Mouse (Mus musculus) CH12.LX (cell line): ENCODE measurements around the gene Slc30a6. TPM values are rescaled to one million over a fixed set of nuclear protein-coding genes. Genes with fewer than 3 reads are reported as not detected.

Experiments
- DNase-seq: peaks from one replicate; pipeline ENCODE4 v3.0.0-alpha.2; 2013; ENCODE audit errors: extremely low read depth
- H3K27ac ChIP-seq: 2 replicates; pipeline ENCODE4 v1.5.1; 2012; ENCODE audit warnings: low read depth, mild to moderate bottlenecking, control low read depth, moderate library complexity; ENCODE audit not compliant: insufficient read depth
- H3K27me3 ChIP-seq: replicated peaks from 2 replicates; pipeline ENCODE3; 2012; ENCODE audit warnings: inconsistent platforms
- H3K36me3 ChIP-seq, 2 experiments: replicated peaks in 1 of 2; 2 replicates each; pipeline versions ENCODE3 to v1.6.1; 2012; ENCODE audit warnings: inconsistent platforms in 1 of 2, low read length in 1 of 2, mild to moderate bottlenecking in 1 of 2, mixed read lengths in 1 of 2, moderate library complexity in 1 of 2; ENCODE audit not compliant: control insufficient read depth in 1 of 2, insufficient read depth in 1 of 2
- H3K4me1 ChIP-seq, 2 experiments: 2 replicates each; pipeline ENCODE4 v1.6.1; 2012; ENCODE audit warnings: inconsistent platforms in 1 of 2, moderate library complexity in 1 of 2; ENCODE audit not compliant: insufficient read depth in 2 of 2, control insufficient read depth in 1 of 2
- H3K4me2 ChIP-seq: 2 replicates; pipeline ENCODE4 v1.6.1; 2012; ENCODE audit warnings: low read depth, mild to moderate bottlenecking, control low read depth; ENCODE audit not compliant: poor library complexity, insufficient read depth, severe bottlenecking
- H3K4me3 ChIP-seq, 3 experiments: fragments of 150-350 bp in 1 of 3; sonication (generic) in 1 of 3; replicated peaks in 1 of 3; 2 replicates each; pipeline versions ENCODE3 to v1.5.1; 2011 to 2012; ENCODE audit warnings: low read depth in 2 of 3, low read length in 2 of 3, mild to moderate bottlenecking in 2 of 3, moderate library complexity in 2 of 3, control low read depth in 1 of 3, improper control_type of control experiment in 1 of 3, inconsistent platforms in 1 of 3, mixed read lengths in 1 of 3; ENCODE audit not compliant: poor library complexity in 1 of 3
- H3K79me2 ChIP-seq: replicated peaks from 2 replicates; pipeline ENCODE4 v1.6.1; 2012; ENCODE audit warnings: mild to moderate bottlenecking, moderate library complexity; ENCODE audit not compliant: control insufficient read depth, poor library complexity, insufficient read depth, severe bottlenecking; ENCODE audit errors: extremely low read depth
- H3K9ac ChIP-seq: 2 replicates; pipeline ENCODE4 v1.6.1; 2012; ENCODE audit warnings: low read depth, mild to moderate bottlenecking, control low read depth, moderate library complexity; ENCODE audit not compliant: insufficient read depth
- H3K9me3 ChIP-seq: replicated peaks from 2 replicates; pipeline ENCODE3; 2012; ENCODE audit warnings: low read length, inconsistent platforms, mixed read lengths
- CHD1 ChIP-seq: IDR thresholded peaks from 2 replicates; pipeline ENCODE4 v1.6.1; 2012; ENCODE audit warnings: low read depth, low read length, improper control_type of control experiment, inconsistent platforms
- CHD2 ChIP-seq: IDR thresholded peaks from 2 replicates; pipeline ENCODE4 v1.6.1; 2011; ENCODE audit warnings: low read length, improper control_type of control experiment
- CTCF ChIP-seq, 2 experiments: IDR thresholded peaks in 1 of 2; conservative IDR thresholded peaks in 1 of 2; 2 replicates each; pipeline ENCODE4 v1.5.1; 2011 to 2012; ENCODE audit warnings: low read depth in 2 of 2, low read length in 2 of 2, improper control_type of control experiment in 1 of 2, inconsistent platforms in 1 of 2, mild to moderate bottlenecking in 1 of 2, moderate library complexity in 1 of 2
- ELF1 ChIP-seq: IDR thresholded peaks from 2 replicates; pipeline ENCODE4 v1.6.1; 2014; ENCODE audit warnings: low read depth, mild to moderate bottlenecking, inconsistent platforms, low read length, improper control_type of control experiment
- EP300 ChIP-seq: IDR thresholded peaks from 2 replicates; pipeline ENCODE4 v1.6.1; 2011; ENCODE audit warnings: low read length, improper control_type of control experiment
- ETS1 ChIP-seq: conservative IDR thresholded peaks from 2 replicates; pipeline ENCODE4 v1.6.1; 2012; ENCODE audit warnings: low read depth, mild to moderate bottlenecking, inconsistent platforms, low read length, improper control_type of control experiment, moderate library complexity
- IRF4 ChIP-seq: IDR thresholded peaks from 2 replicates; pipeline ENCODE4 v1.6.1; 2014; ENCODE audit warnings: low read depth, mild to moderate bottlenecking, inconsistent platforms, low read length, improper control_type of control experiment
- JUN ChIP-seq: IDR thresholded peaks from 2 replicates; pipeline ENCODE4 v1.6.1; 2011; ENCODE audit warnings: low read depth, mild to moderate bottlenecking, low read length, improper control_type of control experiment, moderate library complexity; ENCODE audit not compliant: insufficient read depth
- JUND ChIP-seq: conservative IDR thresholded peaks from 2 replicates; pipeline ENCODE4 v1.6.1; 2011; ENCODE audit warnings: low read depth, low read length, improper control_type of control experiment
- MAFK ChIP-seq: IDR thresholded peaks from 2 replicates; pipeline ENCODE4 v1.6.1; 2011; ENCODE audit warnings: low read length, improper control_type of control experiment; ENCODE audit not compliant: insufficient replicate concordance
- MAZ ChIP-seq: IDR thresholded peaks from 2 replicates; pipeline ENCODE4 v1.6.1; 2012; ENCODE audit warnings: low read depth, mild to moderate bottlenecking, inconsistent platforms, low read length, improper control_type of control experiment, moderate library complexity
- MEF2A ChIP-seq: IDR thresholded peaks from 2 replicates; pipeline ENCODE4 v1.6.1; 2014; ENCODE audit warnings: low read depth, mild to moderate bottlenecking, inconsistent platforms, low read length, improper control_type of control experiment, borderline replicate concordance
- MXI1 ChIP-seq: IDR thresholded peaks from 2 replicates; pipeline ENCODE4 v1.6.1; 2011; ENCODE audit warnings: mild to moderate bottlenecking, low read depth, low read length, improper control_type of control experiment
- MYC ChIP-seq: IDR thresholded peaks from 2 replicates; pipeline ENCODE4 v1.6.1; 2011; ENCODE audit warnings: low read depth, mild to moderate bottlenecking, improper control_type of control experiment, low read length
- NELFE ChIP-seq: IDR thresholded peaks from 2 replicates; pipeline ENCODE4 v1.6.1; 2011; ENCODE audit warnings: low read depth, low read length, improper control_type of control experiment
- NRF1 ChIP-seq: IDR thresholded peaks from 2 replicates; pipeline ENCODE4 v1.6.1; 2014; ENCODE audit warnings: low read depth, mild to moderate bottlenecking, inconsistent platforms, low read length, improper control_type of control experiment, moderate library complexity
- POLR2A ChIP-seq: IDR thresholded peaks from 2 replicates; pipeline ENCODE4 v1.6.1; 2011; ENCODE audit warnings: low read depth, mild to moderate bottlenecking, improper control_type of control experiment, low read length
- SIN3A ChIP-seq: IDR thresholded peaks from 2 replicates; pipeline ENCODE4 v1.6.1; 2012; ENCODE audit warnings: low read length, improper control_type of control experiment, inconsistent platforms
- TBP ChIP-seq: conservative IDR thresholded peaks from 2 replicates; pipeline ENCODE4 v1.6.1; 2011; ENCODE audit warnings: low read depth, low read length, improper control_type of control experiment
- TCF12 ChIP-seq: IDR thresholded peaks from 2 replicates; pipeline ENCODE4 v1.6.1; 2014; ENCODE audit warnings: low read depth, mild to moderate bottlenecking, inconsistent platforms, low read length, improper control_type of control experiment
- UBTF ChIP-seq: IDR thresholded peaks from 2 replicates; pipeline ENCODE4 v1.6.1; 2012; ENCODE audit warnings: low read depth, mild to moderate bottlenecking, inconsistent platforms, low read length, improper control_type of control experiment, moderate library complexity
- USF1 ChIP-seq: IDR thresholded peaks from 2 replicates; pipeline ENCODE4 v1.6.1; 2014; ENCODE audit warnings: low read depth, mild to moderate bottlenecking, inconsistent platforms, low read length, improper control_type of control experiment
- ZKSCAN1 ChIP-seq: IDR thresholded peaks from 2 replicates; pipeline ENCODE4 v1.6.1; 2012; ENCODE audit warnings: low read depth, inconsistent platforms, low read length, improper control_type of control experiment, borderline replicate concordance
- ZMIZ1 ChIP-seq: IDR thresholded peaks from 2 replicates; pipeline ENCODE4 v1.6.1; 2012; ENCODE audit warnings: low read depth, mild to moderate bottlenecking, inconsistent platforms, low read length, improper control_type of control experiment
- ZNF384 ChIP-seq: IDR thresholded peaks from 2 replicates; pipeline ENCODE4 v1.6.1; 2012; ENCODE audit warnings: low read depth, low read length, improper control_type of control experiment, inconsistent platforms
- dilution Hi-C: fragments of 300-500 bp; cut with MboI; formaldehyde crosslinking; loops from 2 replicates; pipeline ENCODE4 v1.14.3; 2020; ENCODE audit warnings: low sequenced_read_pairs; ENCODE audit not compliant: extremely low pct_unique_long_range_greater_than_20kb, extremely low pct_ligation_motif_present
- in situ Hi-C: fragments of 300-500 bp; cut with MboI; formaldehyde crosslinking; loops from 3 replicates; pipeline ENCODE4 v1.14.3; 2019; ENCODE audit warnings: low sequenced_read_pairs, low pct_ligation_motif_present, low pct_unique_long_range_greater_than_20kb, mixed read lengths
- polyA plus RNA-seq: library from polyadenylated mRNA; unstranded; fragments of >175 nt; gene quantifications from 2 replicates; pipeline ENCODE4 v1.2.1, GENCODE M21; 2012; ENCODE audit warnings: low read depth; ENCODE audit not compliant: insufficient read length
- total RNA-seq, 2 experiments: library from RNA; depleted of rRNA; stranded (reverse); fragments of 300-350 nt in 1 of 2; fragments of >200 nt in 1 of 2; gene quantifications; 2 replicates each; pipeline ENCODE4 v1.2.3; 2012 to 2014

Slc30a6 gene
- total and polyA plus RNA-seq, 3 experiments, result 16.8 to 27.2 (median 19.7) TPM

- no peak for TF ChIP-seq MEF2A
- no peak for TF ChIP-seq EP300
- TF ChIP-seq ZMIZ1, result no peak
- no peak for TF ChIP-seq SIN3A
- TF ChIP-seq CHD1, result no peak
- TF ChIP-seq CHD2, result no peak
- no peak for TF ChIP-seq IRF4
- TF ChIP-seq TBP, result no peak
- no peak for TF ChIP-seq ZKSCAN1
- TF ChIP-seq USF1, result no peak
- no peak for TF ChIP-seq TCF12
- TF ChIP-seq MAFK, result no peak
These were observed 1.8 kb downstream of the Slc30a6 start for GRCm38 (mm10) chr17:74397173-74397572.

GRCm38 (mm10) chr17:74402486-74403222 lies 7.2 kb downstream of the Slc30a6 start:
- no peaks in the 10 kb centered on the region for H3K9me3 ChIP-seq
- H3K4me1 ChIP-seq, result peaks cover 0 to 7% of the 10 kb centered on the region in 2 experiments; a peak in 2 of 4 replicates
- H3K4me2 ChIP-seq, result no peak overlapping the region
- H3K79me2 ChIP-seq, result peaks cover 6% of the 10 kb centered on the region; the same call in 1 of the 2 replicates
- DNase-seq, result no peak
- H3K4me3 ChIP-seq, result no peak overlapping the region
- no peaks in the 10 kb centered on the region for H3K27me3 ChIP-seq
- dilution Hi-C loops, result no loop called here
- in situ Hi-C loops, result no loop called here
- no peak overlapping the region for H3K27ac ChIP-seq
- H3K9ac ChIP-seq, result no peak overlapping the region
- peaks cover 41 to 71% of the 10 kb centered on the region in 2 experiments for H3K36me3 ChIP-seq
- TF ChIP-seq ELF1 (no peak), MYC (no peak), MXI1 (no peak), NRF1 (no peak), UBTF (no peak), MEF2A (no peak), ZMIZ1 (no peak), TBP (no peak), ETS1 (no peak), CTCF (conservative IDR thresholded peaks at IDR 0.05 in 1 of 2, IDR thresholded peaks at IDR 0.05 in 1 of 2; ENCODE audit: low read depth in 2 of 2, low read length in 2 of 2) (no peak), CHD1 (no peak), POLR2A (no peak), MAFK (no peak), NELFE (no peak), EP300 (no peak), MAZ (no peak), JUND (no peak), ZNF384 (no peak), JUN (no peak), USF1 (no peak)

More at GRCm38 (mm10) chr17:74397173-74397572, 1.8 kb downstream of the Slc30a6 start:
- no peaks in the 10 kb centered on the region for H3K9me3 ChIP-seq
- peak; percentile 42 for DNase-seq
- H3K4me1 ChIP-seq, result peaks cover 4 to 17% of the 10 kb centered on the region in 2 experiments
- H3K79me2 ChIP-seq, result peaks cover 27% of the 10 kb centered on the region
- H3K27me3 ChIP-seq, result no peaks in the 10 kb centered on the region
- 0 out of 2 replicates have a peak overlapping the region, but pooled peaks have one; percentile 97 for H3K4me2 ChIP-seq
- H3K27ac ChIP-seq, result no peak overlapping the region
- peaks cover 7 to 23% of the 10 kb centered on the region in 2 experiments for H3K36me3 ChIP-seq
- dilution Hi-C loops (no loop called here), in situ Hi-C loops (no loop called here)
- no peak overlapping the region for H3K4me3 ChIP-seq
- no peak overlapping the region for H3K9ac ChIP-seq
